Mouse (Mus musculus) cerebellum, adult 2 months (tissue): ENCODE measurements around the gene Bckdhb.

Experiments
- CTCF ChIP-seq: fragments of 200-500 bp; IDR thresholded peaks from 2 replicates; pipeline ENCODE4 v1.5.1; 2011; ENCODE audit warnings: low read depth, mild to moderate bottlenecking, control low read depth, low read length, moderate library complexity, borderline replicate concordance; ENCODE audit not compliant: insufficient read depth
- POLR2A ChIP-seq: fragments of 200-500 bp; IDR thresholded peaks from 2 replicates; pipeline ENCODE4 v1.6.1; 2011; ENCODE audit warnings: low read length, control low read depth, borderline replicate concordance; ENCODE audit not compliant: insufficient read depth

DNA sequence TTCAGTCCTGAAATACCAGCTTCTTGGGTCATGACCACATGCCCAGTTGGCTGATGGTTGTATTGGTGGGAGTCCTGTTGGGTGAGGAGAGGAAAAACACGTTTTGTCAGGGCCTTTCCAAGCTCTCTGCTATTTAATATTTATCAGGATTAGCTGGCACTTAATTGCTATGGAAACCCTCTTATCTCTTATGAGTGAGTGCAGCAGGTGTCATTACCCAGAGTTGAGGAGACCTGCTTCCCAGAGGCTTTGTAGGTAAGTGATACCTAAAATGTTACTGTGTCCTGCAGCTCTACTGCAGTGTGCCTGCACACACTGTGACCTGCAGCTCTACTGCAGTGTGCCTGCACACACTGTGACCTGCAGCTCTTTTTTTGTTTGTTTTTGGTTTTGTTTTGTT, 124.2 kb downstream of the Bckdhb start:
- TF ChIP-seq CTCF (no peak), POLR2A (no peak)
